Mouse (Mus musculus) ES-Bruce4 (cell line): ENCODE measurements around the gene Hoxa3. TPM values are rescaled to one million over a fixed set of nuclear protein-coding genes. Genes with fewer than 3 reads are reported as not detected.

Source experiments
- H3K27ac ChIP-seq: 2 replicates; pipeline ENCODE4 v1.5.1; 2012; ENCODE audit warnings: low read length, inconsistent platforms; ENCODE audit not compliant: insufficient read depth
- H3K27me3 ChIP-seq: 2 replicates; pipeline ENCODE4 v1.6.1; 2012; ENCODE audit warnings: mild to moderate bottlenecking, low read length, inconsistent platforms; ENCODE audit not compliant: control insufficient read depth, poor library complexity, insufficient read depth, severe bottlenecking
- H3K36me3 ChIP-seq: 2 replicates; pipeline ENCODE4 v1.6.1; 2012; ENCODE audit warnings: inconsistent platforms, mild to moderate bottlenecking, low read length, moderate library complexity; ENCODE audit not compliant: control insufficient read depth, poor library complexity, insufficient read depth, severe bottlenecking
- H3K4me1 ChIP-seq: one replicate; pipeline ENCODE4 v1.8.1; 2011; ENCODE audit warnings: low read length; ENCODE audit not compliant: control insufficient read depth, insufficient read depth
- H3K4me3 ChIP-seq: 2 replicates; pipeline ENCODE4 v1.5.1; 2011; ENCODE audit warnings: low read depth, mild to moderate bottlenecking, low read length
- H3K9ac ChIP-seq: 2 replicates; pipeline ENCODE4 v1.6.1; 2012; ENCODE audit warnings: low read depth, mild to moderate bottlenecking, inconsistent platforms; ENCODE audit not compliant: poor library complexity, severe bottlenecking
- H3K9me3 ChIP-seq: replicated peaks from 2 replicates; pipeline ENCODE4 v1.6.1; 2012; ENCODE audit warnings: mild to moderate bottlenecking, low read length, inconsistent platforms; ENCODE audit not compliant: control insufficient read depth, poor library complexity, insufficient read depth, severe bottlenecking
- CTCF ChIP-seq: IDR thresholded peaks from one replicate; pipeline ENCODE4 v1.8.1; 2011; ENCODE audit warnings: low read depth, low read length
- EP300 ChIP-seq: IDR thresholded peaks from 2 replicates; pipeline ENCODE4 v1.6.1; 2011; ENCODE audit warnings: low read depth, low read length; ENCODE audit not compliant: insufficient read depth
- POLR2A ChIP-seq: IDR thresholded peaks from one replicate; pipeline ENCODE4 v1.8.1; 2011; ENCODE audit warnings: low read length; ENCODE audit not compliant: insufficient read depth
- polyA plus RNA-seq: library from polyadenylated mRNA; stranded (reverse); fragments of >200 nt; gene quantifications from 2 replicates; pipeline ENCODE4 v1.2.4, GENCODE M21; 2011; ENCODE audit warnings: low read depth; ENCODE audit not compliant: missing spikeins, insufficient read depth, insufficient read length

Hoxa3 gene
- polyA plus RNA-seq, 1 experiment: 0.25 TPM

DNA sequence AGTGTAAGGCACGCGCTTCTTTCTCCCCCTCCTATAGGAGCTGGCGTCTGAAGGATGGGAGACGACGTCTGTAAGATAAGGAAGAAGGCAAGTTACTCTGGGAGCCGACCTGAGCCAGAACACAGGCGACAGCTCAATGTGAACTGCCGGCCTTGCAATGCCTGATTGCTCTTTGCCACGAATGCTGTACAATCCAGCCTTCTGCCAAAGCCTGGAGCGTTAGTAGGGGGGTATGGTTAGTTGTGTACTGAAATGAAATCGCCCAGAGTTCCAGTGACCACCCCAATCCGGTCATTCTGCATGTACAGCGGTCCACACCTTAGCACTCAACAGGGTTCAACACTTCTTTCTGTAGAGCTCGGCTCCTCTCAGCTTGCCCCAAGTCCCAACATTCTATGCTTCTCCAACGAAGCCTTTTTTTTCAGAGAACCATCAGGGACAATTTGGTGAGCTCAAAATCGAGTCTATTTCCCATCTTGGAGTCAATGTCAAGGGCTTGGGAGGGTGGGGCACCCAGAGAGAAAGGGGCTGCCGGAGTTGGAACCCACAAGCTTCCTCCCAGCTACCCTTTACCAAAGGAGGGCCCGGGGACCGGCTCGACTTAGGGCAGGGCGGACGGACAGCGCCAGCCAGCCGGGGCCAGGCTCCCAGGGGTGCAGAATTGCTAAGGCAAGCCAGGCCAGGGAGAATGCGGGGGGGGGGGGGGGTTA is 46.1 kb upstream of the Hoxa3 start:
- no peak overlapping the region for H3K27ac ChIP-seq
- H3K9ac ChIP-seq: peak overlapping the region; percentile 85
- H3K27me3 ChIP-seq: peaks cover 49% of the 10 kb centered on the region
- TF ChIP-seq CTCF (no peak), POLR2A (no peak), EP300 (no peak)
- no peaks in the 10 kb centered on the region for H3K4me1 ChIP-seq
- H3K9me3 ChIP-seq: no peaks in the 10 kb centered on the region
- no peak overlapping the region for H3K4me3 ChIP-seq
- H3K36me3 ChIP-seq: no peaks in the 10 kb centered on the region

DNA sequence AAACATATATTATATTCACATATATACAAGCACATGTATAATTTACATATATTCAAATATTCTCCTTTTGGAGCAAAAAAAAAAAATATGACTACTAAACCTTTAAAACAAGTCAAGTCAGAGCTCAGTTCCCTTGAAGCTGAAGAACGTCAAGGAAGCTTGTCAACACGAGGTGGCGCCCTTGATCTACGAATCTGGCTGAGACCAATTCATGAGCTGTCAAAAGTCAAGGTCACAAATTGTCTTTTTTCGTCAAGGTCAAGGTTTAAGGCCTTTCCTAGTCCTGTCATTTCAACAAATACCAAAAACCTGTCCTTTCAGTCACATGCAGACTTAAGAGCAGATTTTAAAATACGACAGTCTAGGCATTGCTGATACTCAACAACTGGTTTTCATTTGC is 43.8 kb upstream of the Hoxa3 start:
- H3K27ac ChIP-seq: no peak overlapping the region
- H3K9ac ChIP-seq: no peak overlapping the region
- peaks cover 51% of the 10 kb centered on the region for H3K27me3 ChIP-seq
- H3K36me3 ChIP-seq: no peaks in the 10 kb centered on the region
- no peaks in the 10 kb centered on the region for H3K4me1 ChIP-seq
- TF ChIP-seq POLR2A (no peak), CTCF (peak; percentile 37)
- no peaks in the 10 kb centered on the region for H3K9me3 ChIP-seq
- H3K4me3 ChIP-seq: no peak overlapping the region

DNA sequence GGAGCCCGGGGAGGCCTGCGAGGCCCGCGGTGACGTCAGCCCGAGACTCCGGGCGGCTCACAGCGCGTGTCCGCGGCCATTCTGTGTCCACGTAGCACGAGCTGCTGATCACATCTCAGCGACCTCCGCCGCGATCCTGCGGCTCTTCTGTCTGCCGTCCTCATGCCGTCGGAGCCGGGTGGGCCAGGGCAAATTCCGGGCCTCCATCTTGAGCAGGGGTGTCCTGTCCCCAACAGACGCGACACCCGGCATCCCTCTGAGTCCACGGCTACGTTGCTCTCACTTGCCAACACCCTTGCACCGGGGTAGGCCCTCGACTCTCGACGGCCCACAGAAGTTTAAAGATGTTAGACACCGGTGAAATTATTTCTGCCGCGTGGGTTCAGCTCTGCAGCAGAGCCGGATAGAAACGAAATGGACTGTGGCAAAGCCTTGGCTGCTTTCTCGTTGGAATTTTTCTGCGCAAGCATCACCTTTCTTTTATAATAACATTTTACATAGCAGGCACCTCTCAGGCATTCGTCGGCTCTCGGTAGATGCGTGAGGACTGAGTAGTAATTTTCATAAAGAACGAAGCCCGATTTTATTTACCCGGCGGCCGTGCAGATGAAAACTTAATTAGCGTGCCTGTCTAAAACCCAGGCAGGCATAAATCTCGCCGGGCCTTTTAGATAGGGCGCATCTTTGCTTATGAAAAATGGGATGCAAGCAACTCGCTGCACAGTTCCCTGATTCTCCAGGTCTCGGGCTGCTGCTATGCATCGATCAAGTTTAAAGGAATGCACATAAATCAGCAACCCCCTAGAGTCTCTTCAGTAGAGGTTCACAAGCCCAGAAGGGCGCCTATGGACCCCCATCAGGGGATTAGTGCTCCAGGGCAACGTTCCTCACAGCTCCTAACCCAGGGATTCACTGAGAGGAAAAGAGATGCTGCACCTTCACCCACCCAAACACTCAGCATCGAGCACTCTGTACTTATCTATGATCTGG is 40.7 kb upstream of the Hoxa3 start:
- Histone ChIP-seq H3K36me3 (no peaks in the 10 kb centered on the region), H3K9ac (no peak overlapping the region), H3K9me3 (no peaks in the 10 kb centered on the region), H3K4me3 (0 out of 2 replicates have a peak overlapping the region, but pooled peaks have one; percentile 27), H3K4me1 (no peaks in the 10 kb centered on the region), H3K27me3 (peaks cover 43% of the 10 kb centered on the region), H3K27ac (no peak overlapping the region)
- TF ChIP-seq POLR2A: no peak
- no peak for TF ChIP-seq EP300
- TF ChIP-seq CTCF: no peak

DNA sequence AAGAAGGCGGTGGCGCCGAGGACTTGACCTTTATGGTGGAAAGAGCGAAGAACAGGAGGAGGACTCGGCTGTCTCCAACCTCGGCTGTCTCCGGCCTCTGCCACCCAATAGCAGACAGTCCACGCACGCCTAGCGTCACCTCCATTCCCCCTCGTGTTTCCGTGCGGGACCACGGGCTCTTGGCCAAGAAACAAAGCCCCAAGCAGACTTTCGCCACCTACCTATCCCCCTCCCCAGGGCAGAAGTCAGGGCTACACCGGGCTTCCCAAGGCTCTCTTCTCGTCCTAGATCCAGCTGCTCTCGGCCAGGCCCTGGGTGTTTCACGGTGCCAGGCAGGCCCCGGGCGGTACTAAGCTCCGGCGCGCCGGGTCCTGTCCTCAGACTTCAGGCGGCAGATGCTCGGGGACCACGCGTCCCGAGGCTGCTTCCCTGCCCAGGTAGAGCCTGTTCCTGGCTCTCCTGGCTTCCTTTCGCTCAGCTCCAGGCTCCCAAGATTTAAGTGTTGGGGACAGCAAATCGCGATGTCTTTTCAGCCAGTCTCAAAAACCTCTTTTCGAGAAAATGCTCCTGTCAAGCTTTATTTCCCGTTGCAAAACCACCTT is 39.7 kb upstream of the Hoxa3 start:
- H3K27me3 ChIP-seq: peaks cover 45% of the 10 kb centered on the region

DNA sequence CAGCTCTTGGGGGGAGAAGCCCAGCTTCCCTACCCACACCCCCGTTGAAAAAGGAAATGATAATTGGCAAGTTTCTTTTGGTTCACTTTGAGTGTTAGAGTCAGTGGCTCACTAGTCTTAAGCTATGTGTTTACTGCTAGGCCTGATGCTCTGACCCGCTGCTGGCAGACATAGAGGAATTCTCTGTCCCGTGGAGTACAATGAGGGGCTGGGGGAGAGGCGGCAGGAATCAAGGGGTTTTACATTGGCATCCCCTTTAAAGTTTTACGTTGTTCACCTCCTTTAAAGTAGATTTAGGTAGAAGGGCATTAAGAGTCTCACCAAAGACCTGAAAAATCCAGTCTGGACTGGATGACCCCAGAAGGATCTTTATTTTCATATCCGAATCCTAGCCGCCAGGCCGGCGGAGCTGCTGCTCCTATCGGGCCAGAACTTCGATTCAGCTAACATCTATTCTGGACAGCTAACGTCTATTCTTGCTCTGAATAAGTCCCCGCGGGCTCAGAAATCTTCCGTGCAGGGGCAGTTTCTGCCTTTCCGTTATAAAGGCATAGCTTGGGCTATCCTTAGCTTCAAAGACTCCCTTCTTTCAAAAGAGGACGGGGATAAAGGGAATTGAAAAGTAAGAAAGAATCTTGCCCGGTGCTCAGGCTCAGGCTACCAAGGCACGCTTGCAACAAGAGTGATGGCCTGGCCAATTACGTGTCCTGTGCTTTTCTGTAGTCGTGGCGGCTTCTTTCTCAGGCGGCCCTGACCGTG is 39.1 kb upstream of the Hoxa3 start:
- no peak for TF ChIP-seq EP300
- no peak for TF ChIP-seq CTCF
- TF ChIP-seq POLR2A: no peak
- no peaks in the 10 kb centered on the region for H3K36me3 ChIP-seq
- no peak overlapping the region for H3K9ac ChIP-seq
- peaks cover 49% of the 10 kb centered on the region for H3K27me3 ChIP-seq
- no peak overlapping the region for H3K4me3 ChIP-seq
- H3K9me3 ChIP-seq: no peaks in the 10 kb centered on the region
- H3K4me1 ChIP-seq: no peaks in the 10 kb centered on the region
- no peak overlapping the region for H3K27ac ChIP-seq

More for the DNA sequence above, 39.7 kb upstream of the Hoxa3 start:
- Histone ChIP-seq H3K27ac (no peak overlapping the region), H3K9ac (no peak overlapping the region), H3K4me1 (no peaks in the 10 kb centered on the region), H3K9me3 (no peaks in the 10 kb centered on the region), H3K36me3 (no peaks in the 10 kb centered on the region), H3K4me3 (no peak overlapping the region)
- TF ChIP-seq POLR2A: no peak
- no peak for TF ChIP-seq EP300
- no peak for TF ChIP-seq CTCF
